Mouse (Mus musculus) CH12.LX (cell line): Measurements from ENCODE around the gene Gsap. TPM values are rescaled to one million over a fixed set of nuclear protein-coding genes. Genes with fewer than 3 reads are reported as not detected.
"Not testable (repeated sequence)": the region's sequence is repeated elsewhere in the genome, so short reads cannot be mapped to it uniquely, and the experiment has no call there.

Source experiments
- DNase-seq: peaks from one replicate; pipeline ENCODE4 v3.0.0-alpha.2; 2013; ENCODE audit errors: extremely low read depth
- H3K27ac ChIP-seq: 2 replicates; pipeline ENCODE4 v1.5.1; 2012; ENCODE audit warnings: low read depth, mild to moderate bottlenecking, control low read depth, moderate library complexity; ENCODE audit not compliant: insufficient read depth
- H3K27me3 ChIP-seq: replicated peaks from 2 replicates; pipeline ENCODE3; 2012; ENCODE audit warnings: inconsistent platforms
- H3K36me3 ChIP-seq, 2 experiments: replicated peaks in 1 of 2; 2 replicates each; pipeline versions ENCODE3 to v1.6.1; 2012; ENCODE audit warnings: inconsistent platforms in 1 of 2, low read length in 1 of 2, mild to moderate bottlenecking in 1 of 2, mixed read lengths in 1 of 2, moderate library complexity in 1 of 2; ENCODE audit not compliant: control insufficient read depth in 1 of 2, insufficient read depth in 1 of 2
- H3K4me1 ChIP-seq, 2 experiments: 2 replicates each; pipeline ENCODE4 v1.6.1; 2012; ENCODE audit warnings: inconsistent platforms in 1 of 2, moderate library complexity in 1 of 2; ENCODE audit not compliant: insufficient read depth in 2 of 2, control insufficient read depth in 1 of 2
- H3K4me2 ChIP-seq: 2 replicates; pipeline ENCODE4 v1.6.1; 2012; ENCODE audit warnings: low read depth, mild to moderate bottlenecking, control low read depth; ENCODE audit not compliant: poor library complexity, insufficient read depth, severe bottlenecking
- H3K4me3 ChIP-seq, 3 experiments: fragments of 150-350 bp in 1 of 3; sonication (generic) in 1 of 3; replicated peaks in 1 of 3; 2 replicates each; pipeline versions ENCODE3 to v1.5.1; 2011 to 2012; ENCODE audit warnings: low read depth in 2 of 3, low read length in 2 of 3, mild to moderate bottlenecking in 2 of 3, moderate library complexity in 2 of 3, control low read depth in 1 of 3, improper control_type of control experiment in 1 of 3, inconsistent platforms in 1 of 3, mixed read lengths in 1 of 3; ENCODE audit not compliant: poor library complexity in 1 of 3
- H3K79me2 ChIP-seq: replicated peaks from 2 replicates; pipeline ENCODE4 v1.6.1; 2012; ENCODE audit warnings: mild to moderate bottlenecking, moderate library complexity; ENCODE audit not compliant: control insufficient read depth, poor library complexity, insufficient read depth, severe bottlenecking; ENCODE audit errors: extremely low read depth
- H3K9ac ChIP-seq: 2 replicates; pipeline ENCODE4 v1.6.1; 2012; ENCODE audit warnings: low read depth, mild to moderate bottlenecking, control low read depth, moderate library complexity; ENCODE audit not compliant: insufficient read depth
- H3K9me3 ChIP-seq: replicated peaks from 2 replicates; pipeline ENCODE3; 2012; ENCODE audit warnings: low read length, inconsistent platforms, mixed read lengths
- BHLHE40 ChIP-seq: IDR thresholded peaks from 2 replicates; pipeline ENCODE4 v1.6.1; 2011; ENCODE audit warnings: mild to moderate bottlenecking, low read depth, low read length, improper control_type of control experiment
- CHD2 ChIP-seq: IDR thresholded peaks from 2 replicates; pipeline ENCODE4 v1.6.1; 2011; ENCODE audit warnings: low read length, improper control_type of control experiment
- CTCF ChIP-seq, 2 experiments: IDR thresholded peaks in 1 of 2; conservative IDR thresholded peaks in 1 of 2; 2 replicates each; pipeline ENCODE4 v1.5.1; 2011 to 2012; ENCODE audit warnings: low read depth in 2 of 2, low read length in 2 of 2, improper control_type of control experiment in 1 of 2, inconsistent platforms in 1 of 2, mild to moderate bottlenecking in 1 of 2, moderate library complexity in 1 of 2
- E2F4 ChIP-seq: IDR thresholded peaks from 2 replicates; pipeline ENCODE4 v1.6.1; 2011; ENCODE audit warnings: low read depth, low read length, improper control_type of control experiment; ENCODE audit not compliant: insufficient replicate concordance
- ELF1 ChIP-seq: IDR thresholded peaks from 2 replicates; pipeline ENCODE4 v1.6.1; 2014; ENCODE audit warnings: low read depth, mild to moderate bottlenecking, inconsistent platforms, low read length, improper control_type of control experiment
- HCFC1 ChIP-seq: IDR thresholded peaks from 2 replicates; pipeline ENCODE4 v1.6.1; 2012; ENCODE audit warnings: low read depth, mild to moderate bottlenecking, inconsistent platforms, low read length, improper control_type of control experiment
- IRF4 ChIP-seq: IDR thresholded peaks from 2 replicates; pipeline ENCODE4 v1.6.1; 2014; ENCODE audit warnings: low read depth, mild to moderate bottlenecking, inconsistent platforms, low read length, improper control_type of control experiment
- JUN ChIP-seq: IDR thresholded peaks from 2 replicates; pipeline ENCODE4 v1.6.1; 2011; ENCODE audit warnings: low read depth, mild to moderate bottlenecking, low read length, improper control_type of control experiment, moderate library complexity; ENCODE audit not compliant: insufficient read depth
- MAZ ChIP-seq: IDR thresholded peaks from 2 replicates; pipeline ENCODE4 v1.6.1; 2012; ENCODE audit warnings: low read depth, mild to moderate bottlenecking, inconsistent platforms, low read length, improper control_type of control experiment, moderate library complexity
- MEF2A ChIP-seq: IDR thresholded peaks from 2 replicates; pipeline ENCODE4 v1.6.1; 2014; ENCODE audit warnings: low read depth, mild to moderate bottlenecking, inconsistent platforms, low read length, improper control_type of control experiment, borderline replicate concordance
- MXI1 ChIP-seq: IDR thresholded peaks from 2 replicates; pipeline ENCODE4 v1.6.1; 2011; ENCODE audit warnings: mild to moderate bottlenecking, low read depth, low read length, improper control_type of control experiment
- MYC ChIP-seq: IDR thresholded peaks from 2 replicates; pipeline ENCODE4 v1.6.1; 2011; ENCODE audit warnings: low read depth, mild to moderate bottlenecking, improper control_type of control experiment, low read length
- NELFE ChIP-seq: IDR thresholded peaks from 2 replicates; pipeline ENCODE4 v1.6.1; 2011; ENCODE audit warnings: low read depth, low read length, improper control_type of control experiment
- PAX5 ChIP-seq: IDR thresholded peaks from 2 replicates; pipeline ENCODE4 v1.6.1; 2012; ENCODE audit warnings: low read length, inconsistent platforms, mixed read lengths
- POLR2A ChIP-seq: IDR thresholded peaks from 2 replicates; pipeline ENCODE4 v1.6.1; 2011; ENCODE audit warnings: low read depth, mild to moderate bottlenecking, improper control_type of control experiment, low read length
- RAD21 ChIP-seq: IDR thresholded peaks from 2 replicates; pipeline ENCODE4 v1.6.1; 2011; ENCODE audit warnings: low read depth, mild to moderate bottlenecking, low read length, improper control_type of control experiment, moderate library complexity
- RCOR1 ChIP-seq: conservative IDR thresholded peaks from 2 replicates; pipeline ENCODE4 v1.6.1; 2012; ENCODE audit warnings: low read depth, mild to moderate bottlenecking, inconsistent platforms, low read length, improper control_type of control experiment
- SIN3A ChIP-seq: IDR thresholded peaks from 2 replicates; pipeline ENCODE4 v1.6.1; 2012; ENCODE audit warnings: low read length, improper control_type of control experiment, inconsistent platforms
- SMC3 ChIP-seq: IDR thresholded peaks from 2 replicates; pipeline ENCODE4 v1.6.1; 2011; ENCODE audit warnings: low read depth, low read length, improper control_type of control experiment
- TCF12 ChIP-seq: IDR thresholded peaks from 2 replicates; pipeline ENCODE4 v1.6.1; 2014; ENCODE audit warnings: low read depth, mild to moderate bottlenecking, inconsistent platforms, low read length, improper control_type of control experiment
- dilution Hi-C: fragments of 300-500 bp; cut with MboI; formaldehyde crosslinking; loops from 2 replicates; pipeline ENCODE4 v1.14.3; 2020; ENCODE audit warnings: low sequenced_read_pairs; ENCODE audit not compliant: extremely low pct_unique_long_range_greater_than_20kb, extremely low pct_ligation_motif_present
- in situ Hi-C: fragments of 300-500 bp; cut with MboI; formaldehyde crosslinking; loops from 3 replicates; pipeline ENCODE4 v1.14.3; 2019; ENCODE audit warnings: low sequenced_read_pairs, low pct_ligation_motif_present, low pct_unique_long_range_greater_than_20kb, mixed read lengths
- polyA plus RNA-seq: library from polyadenylated mRNA; unstranded; fragments of >175 nt; gene quantifications from 2 replicates; pipeline ENCODE4 v1.2.1, GENCODE M21; 2012; ENCODE audit warnings: low read depth; ENCODE audit not compliant: insufficient read length
- total RNA-seq, 2 experiments: library from RNA; depleted of rRNA; stranded (reverse); fragments of 300-350 nt in 1 of 2; fragments of >200 nt in 1 of 2; gene quantifications; 2 replicates each; pipeline ENCODE4 v1.2.3; 2012 to 2014

Gene Gsap
- total and polyA plus RNA-seq, 3 experiments, result 1.7 to 3.8 (median 2.2) TPM

DNA sequence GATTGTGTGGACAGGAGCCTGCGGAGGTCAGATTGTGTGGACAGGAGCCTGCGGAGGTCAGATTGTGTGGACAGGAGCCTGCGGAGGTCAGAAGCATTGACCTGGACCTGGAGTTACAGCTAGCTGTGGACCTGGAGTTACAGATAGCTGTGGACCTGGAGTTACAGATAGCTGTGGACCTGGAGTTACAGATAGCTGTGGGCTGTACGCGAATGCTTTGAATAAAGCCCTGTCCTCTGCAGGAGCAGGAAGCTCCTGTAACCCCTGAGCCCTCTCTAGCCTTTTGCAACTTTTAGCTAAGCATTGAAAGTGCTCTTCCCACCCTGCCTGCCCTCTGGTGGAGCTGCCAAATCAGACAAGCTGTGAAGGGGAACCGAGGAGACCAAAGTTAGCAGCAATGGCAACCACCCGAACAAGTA, 44.9 kb upstream of the Gsap start:
- H3K4me2 ChIP-seq, in situ Hi-C loops, H3K27me3 ChIP-seq, dilution Hi-C loops, H3K9me3 ChIP-seq, H3K27ac ChIP-seq, H3K9ac ChIP-seq, H3K4me1 ChIP-seq, H3K79me2 ChIP-seq: not testable (repeated sequence)
- TF ChIP-seq CTCF (conservative IDR thresholded peaks at IDR 0.05 in 1 of 2, IDR thresholded peaks at IDR 0.05 in 1 of 2; ENCODE audit: low read depth in 2 of 2, low read length in 2 of 2), result peak in 1 of 2 experiments; percentile 68; a peak in 2 of 4 replicates
- peak; percentile 57 for TF ChIP-seq RAD21
- TF ChIP-seq SMC3, result peak; percentile 74
- TF ChIP-seq, all 38 proteins: peak for 3; not testable (repeated sequence) for 35
- H3K4me3 ChIP-seq, H3K36me3 ChIP-seq: not testable (repeated sequence)
- peak; percentile 45 for DNase-seq

DNA sequence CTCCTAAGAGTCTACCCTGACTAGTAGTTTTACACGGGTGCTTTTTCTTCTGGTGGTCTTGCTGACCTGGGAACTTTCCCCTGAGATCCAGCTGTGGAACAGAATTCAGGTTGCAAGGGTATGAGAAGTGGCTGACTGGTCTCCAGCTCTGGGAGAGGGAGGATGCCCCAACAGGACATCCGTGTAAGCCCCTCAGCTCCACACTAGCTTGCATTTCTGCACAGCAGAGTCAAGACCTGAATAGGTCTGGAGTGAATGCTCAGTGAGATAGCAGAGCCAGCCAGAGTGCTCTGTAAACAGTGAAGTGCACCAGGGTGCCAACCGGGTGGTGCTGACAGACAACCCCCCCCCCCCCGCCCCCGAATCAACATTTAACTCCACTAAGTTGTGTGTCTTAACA, 44.4 kb upstream of the Gsap start:
- Histone ChIP-seq H3K9ac (no peak overlapping the region), H3K4me1 (no peaks in the 10 kb centered on the region), H3K9me3 (no peaks in the 10 kb centered on the region), H3K79me2 (no peaks in the 10 kb centered on the region), H3K27ac (no peak overlapping the region), H3K36me3 (no peaks in the 10 kb centered on the region), H3K4me2 (no peak overlapping the region), H3K4me3 (no peak overlapping the region), H3K27me3 (no peaks in the 10 kb centered on the region)
- dilution Hi-C loops (no loop called here), in situ Hi-C loops (no loop called here)
- TF ChIP-seq RCOR1, result no peak
- no peak for TF ChIP-seq IRF4
- no peak for TF ChIP-seq MXI1
- TF ChIP-seq MYC, result no peak
- TF ChIP-seq E2F4, result no peak
- TF ChIP-seq ELF1, result no peak
- no peak for TF ChIP-seq TCF12
- no peak for TF ChIP-seq HCFC1
- TF ChIP-seq BHLHE40, result no peak
- TF ChIP-seq NELFE, result no peak
- TF ChIP-seq POLR2A, result no peak
- no peak for TF ChIP-seq MAZ
- TF ChIP-seq MEF2A, result no peak
- no peak for TF ChIP-seq JUN
- TF ChIP-seq SIN3A, result no peak
- no peak for TF ChIP-seq PAX5
- no peak for TF ChIP-seq CHD2
- no peak for DNase-seq
